10 mouse cellular contexts compared by ENCODE assay signal in the genomic region with DNA sequence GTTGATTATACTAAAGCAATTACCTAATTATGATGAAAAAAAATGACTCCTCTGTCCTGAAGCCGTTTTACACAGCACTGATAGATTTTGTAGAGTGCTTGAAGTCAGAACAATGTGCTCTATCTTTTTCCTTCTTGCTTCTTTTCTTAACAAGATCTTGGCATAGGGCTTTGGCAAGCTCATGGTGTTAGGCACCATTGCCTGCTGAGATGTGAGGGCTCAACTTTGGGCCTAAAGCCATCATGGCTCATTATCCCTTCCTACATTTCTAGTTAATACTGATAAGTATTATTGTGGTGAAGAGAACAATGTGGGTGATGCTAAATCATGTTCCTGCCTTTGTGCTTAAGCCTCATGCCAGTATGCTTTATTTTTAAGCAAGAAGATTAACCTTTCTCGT.
"Had no signal": no experiment of that assay in that cellular context is flagged by ENCODE, and none has a peak within 500 bp of the region (broad histone marks: within the 10 kb centered on the region; RNA-seq: fewer than 3 reads in every experiment).

No protein-coding gene starts in this region.

- H3K9me3 ChIP-seq: limb, embryonic 13.5 days; midbrain, embryonic 15.5 days; neural tube, embryonic 12.5 days had no signal

- H3K4me2 ChIP-seq: limb, embryonic 13.5 days; midbrain, embryonic 15.5 days; neural tube, embryonic 12.5 days had no signal

- DNase-seq: kidney, postnatal 36 days; left cerebral cortex, postnatal 4 days; lung, adult 18-20 months; thymus, postnatal 4 days had no signal

- H3K9ac ChIP-seq: limb, embryonic 13.5 days; liver, embryonic 14.5 days; midbrain, embryonic 15.5 days; neural tube, embryonic 12.5 days had no signal

- H3K36me3 ChIP-seq: limb, embryonic 13.5 days; midbrain, embryonic 15.5 days; neural tube, embryonic 12.5 days had no signal

- H3K27me3 ChIP-seq: limb, embryonic 13.5 days; midbrain, embryonic 15.5 days; neural tube, embryonic 12.5 days had no signal

- H3K4me1 ChIP-seq: limb, embryonic 13.5 days; midbrain, embryonic 15.5 days; neural tube, embryonic 12.5 days had no signal

- H3K4me3 ChIP-seq: limb, embryonic 13.5 days; midbrain, embryonic 15.5 days; neural tube, embryonic 12.5 days had no signal

- ATAC-seq: midbrain, embryonic 15.5 days had no signal

- H3K27ac ChIP-seq: kidney, postnatal 0 days; limb, embryonic 13.5 days; liver, embryonic 14.5 days; midbrain, embryonic 15.5 days; neural tube, embryonic 12.5 days; stomach, postnatal 0 days had no signal
